Mouse (Mus musculus) testis, adult 2 months (tissue): Measurements from ENCODE around the gene Gpatch2.

Experiments used
- CTCF ChIP-seq: fragments of 200-500 bp; IDR thresholded peaks from 2 replicates; pipeline ENCODE4 v1.5.1; 2012; ENCODE audit warnings: low read depth, mild to moderate bottlenecking, inconsistent platforms, low read length, moderate library complexity; ENCODE audit not compliant: control insufficient read depth, insufficient read depth, insufficient replicate concordance
- POLR2A ChIP-seq: fragments of 200-500 bp; IDR thresholded peaks from 2 replicates; pipeline ENCODE4 v1.6.1; 2012; ENCODE audit warnings: low read depth, mild to moderate bottlenecking, inconsistent platforms, low read length, moderate library complexity; ENCODE audit not compliant: control insufficient read depth

- TF ChIP-seq POLR2A (no peak), CTCF (no peak)
These were observed 17.1 kb downstream of the Gpatch2 start for GRCm38 (mm10) chr1:187232196-187232955.
